Mouse (Mus musculus) testis, adult 2 months (tissue): ENCODE results near the gene Fam209.

Experiments
- CTCF ChIP-seq: fragments of 200-500 bp; IDR thresholded peaks from 2 replicates; pipeline ENCODE4 v1.5.1; 2012; ENCODE audit warnings: low read depth, mild to moderate bottlenecking, inconsistent platforms, low read length, moderate library complexity; ENCODE audit not compliant: control insufficient read depth, insufficient read depth, insufficient replicate concordance
- POLR2A ChIP-seq: fragments of 200-500 bp; IDR thresholded peaks from 2 replicates; pipeline ENCODE4 v1.6.1; 2012; ENCODE audit warnings: low read depth, mild to moderate bottlenecking, inconsistent platforms, low read length, moderate library complexity; ENCODE audit not compliant: control insufficient read depth

DNA sequence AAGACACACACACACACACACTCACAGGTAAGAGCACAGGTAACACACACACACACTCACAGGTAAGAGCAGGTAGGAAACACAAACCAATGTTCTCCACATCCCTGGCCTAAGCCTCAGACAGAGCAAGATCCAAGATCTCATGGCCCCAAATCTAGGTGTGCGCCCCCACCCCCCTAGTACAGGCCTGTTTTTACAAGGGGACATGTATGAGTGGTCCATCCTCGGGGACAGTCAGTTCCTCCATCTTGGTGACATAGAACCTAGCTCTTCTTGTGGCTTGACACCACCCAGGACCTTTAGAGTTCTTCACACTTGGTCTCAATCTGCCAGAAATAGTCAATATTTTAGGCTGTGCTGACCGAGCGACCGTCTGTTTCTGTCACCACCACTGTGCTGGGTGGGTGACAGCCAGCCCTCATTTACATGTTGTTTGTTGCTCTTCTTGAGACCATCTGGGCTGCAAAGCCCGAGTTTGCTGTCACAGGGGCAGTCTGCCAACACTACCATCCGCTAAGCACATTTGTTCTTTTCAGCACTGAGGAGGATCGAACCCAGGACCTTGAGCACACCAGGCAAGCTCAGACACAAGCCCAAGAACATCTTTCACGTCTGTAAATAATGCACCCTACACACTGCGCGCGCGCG lies 11.6 kb downstream of the Fam209 start:
- TF ChIP-seq CTCF (no peak), POLR2A (no peak)
